Mouse (Mus musculus) embryonic facial prominence, embryonic 11.5 days (tissue): ENCODE data around the gene Nacad. TPM values are rescaled to one million over a fixed set of nuclear protein-coding genes. Genes with fewer than 3 reads are reported as not detected.

ENCODE experiments used
- ATAC-seq: fragments of 200-750 bp; cut with Nextera tagmentation; replicated peaks from 2 replicates; pipeline ENCODE4 v1.8.0; 2017; ENCODE audit warnings: low read depth; ENCODE audit not compliant: insufficient number of reproducible peaks, low FRiP score, low TSS enrichment
- DNase-seq: peaks from one replicate; pipeline ENCODE4 v3.0.0-alpha.2; 2015; ENCODE audit warnings: low spot score
- H3K27ac ChIP-seq: fragments of 300-500 bp; sonication (generic); replicated peaks from 2 replicates; pipeline ENCODE4 v1.5.1; 2014; ENCODE audit warnings: mild to moderate bottlenecking, low read depth, low read length, control low read depth
- H3K27me3 ChIP-seq: fragments of 300-500 bp; sonication (generic); 2 replicates; pipeline ENCODE4 v1.6.1; 2014; ENCODE audit warnings: mild to moderate bottlenecking, low read length, moderate library complexity, mixed read lengths; ENCODE audit not compliant: control insufficient read depth, insufficient read depth
- H3K36me3 ChIP-seq: fragments of 300-500 bp; sonication (generic); replicated peaks from 2 replicates; pipeline ENCODE4 v1.6.1; 2014; ENCODE audit warnings: low read depth, mild to moderate bottlenecking, low read length, moderate library complexity, mixed read lengths; ENCODE audit not compliant: control insufficient read depth, insufficient read depth
- H3K4me1 ChIP-seq: fragments of 300-500 bp; sonication (generic); 2 replicates; pipeline ENCODE4 v1.6.1; 2014; ENCODE audit warnings: low read length, mixed read lengths; ENCODE audit not compliant: control insufficient read depth, insufficient read depth
- H3K4me2 ChIP-seq: fragments of 300-500 bp; sonication (generic); 2 replicates; pipeline ENCODE4 v1.6.1; 2014; ENCODE audit warnings: low read depth, mild to moderate bottlenecking, control low read depth, low read length, moderate library complexity
- H3K4me3 ChIP-seq: fragments of 300-500 bp; sonication (generic); 2 replicates; pipeline ENCODE4 v1.5.1; 2014; ENCODE audit warnings: low read depth, low read length, control low read depth
- H3K9ac ChIP-seq: fragments of 300-500 bp; sonication (generic); replicated peaks from 2 replicates; pipeline ENCODE4 v1.6.1; 2014; ENCODE audit warnings: mild to moderate bottlenecking, control low read depth, low read length
- H3K9me3 ChIP-seq: fragments of 300-500 bp; sonication (generic); replicated peaks from 2 replicates; pipeline ENCODE4 v1.6.1; 2016; ENCODE audit warnings: mild to moderate bottlenecking, low read length, inconsistent platforms, mixed read lengths; ENCODE audit not compliant: control insufficient read depth
- WGBS: fragments of 180-500 bp; shearing (Covaris S2); extraction: QIAGEN DNeasy Blood & Tissue Kit; methylation state at CpG from one replicate; pipeline ENCODE4 v1.1.7; 2014; 5-methylcytosine and 5-hydroxymethylcytosine counted together
- polyA plus RNA-seq: library from polyadenylated mRNA; unstranded; fragments of >200 nt; fragmentation: Nextera tagmentation; extraction: Ambion mirVana; gene quantifications from 2 replicates; pipeline ENCODE4 v1.2.1, GENCODE M21; 2014

Nacad gene
- polyA plus RNA-seq, 1 experiment from 2014 or later, result 9.9 TPM

DNA sequence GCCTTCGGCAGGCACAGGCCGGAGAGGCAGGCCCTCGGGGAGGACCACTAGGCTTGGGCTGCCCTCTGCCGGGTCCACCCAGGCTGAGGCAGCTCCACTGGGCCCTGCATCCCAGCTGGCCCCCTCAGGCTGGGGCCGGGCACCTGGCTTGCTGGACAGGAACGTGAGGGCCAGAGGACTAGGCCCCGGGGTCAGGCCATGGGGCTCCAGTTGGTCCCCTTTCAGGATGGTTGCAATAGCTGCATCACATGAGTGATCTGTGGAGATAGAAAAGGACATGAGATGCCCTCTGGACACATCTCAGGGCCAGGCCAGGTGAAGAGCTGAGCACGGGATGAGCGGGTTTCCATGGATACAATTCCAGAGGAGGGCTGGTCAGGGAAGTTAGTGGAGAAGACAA lies 3.2 kb downstream of the Nacad start:
- Histone ChIP-seq H3K27me3 (peaks cover 13% of the 10 kb centered on the region), H3K9ac (no peak overlapping the region), H3K9me3 (no peaks in the 10 kb centered on the region), H3K36me3 (no peaks in the 10 kb centered on the region), H3K4me3 (no peak overlapping the region), H3K4me1 (peaks cover 4% of the 10 kb centered on the region), H3K27ac (no peak overlapping the region), H3K4me2 (no peak overlapping the region)
- DNase-seq (no peak), ATAC-seq (no peak)
- 75% methylated on average over 9 of the region's 9 CpGs for WGBS

DNA sequence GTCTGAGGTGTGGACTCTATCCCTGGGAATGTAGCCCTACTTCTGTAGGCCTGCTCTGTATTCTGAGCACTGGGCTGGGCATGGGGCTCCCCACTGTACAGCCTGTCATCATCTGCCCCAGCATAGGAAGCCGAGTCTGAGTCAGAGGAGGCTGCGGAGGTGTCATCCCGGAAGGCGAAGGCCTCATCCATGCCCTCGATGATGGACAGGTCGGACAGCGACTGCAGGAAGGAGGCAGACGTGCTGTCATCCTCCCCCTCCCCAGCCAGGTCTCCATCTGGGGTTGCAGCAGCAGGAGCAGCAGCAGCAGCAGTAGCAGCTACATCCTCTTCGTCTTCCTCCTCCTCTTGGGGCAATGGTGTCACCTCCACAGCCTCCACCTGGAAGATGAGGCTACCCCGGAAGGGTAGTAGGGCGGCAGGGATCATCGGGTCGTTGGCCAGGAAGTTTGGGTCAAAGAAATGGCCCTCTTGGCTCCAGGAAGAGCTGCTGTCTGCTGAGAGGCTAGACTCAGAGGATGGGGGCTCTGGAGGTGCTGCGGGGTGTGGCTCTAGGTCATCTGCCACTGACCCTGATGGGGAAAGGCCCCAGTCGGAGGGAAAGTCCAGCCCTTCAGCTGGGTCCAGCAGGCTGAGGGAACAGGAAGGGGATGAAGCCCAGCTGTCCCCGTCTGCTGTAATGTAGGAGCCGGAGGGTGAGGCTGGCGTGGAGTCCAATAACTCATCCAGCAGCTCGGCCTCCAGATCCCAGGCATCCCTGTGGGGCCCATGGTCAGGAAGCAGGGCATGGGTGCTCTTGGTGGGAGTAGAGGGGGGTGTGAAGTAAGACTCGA lies 4.0 kb downstream of the Nacad start:
- no peak overlapping the region for H3K27ac ChIP-seq
- H3K27me3 ChIP-seq, result peaks cover 13% of the 10 kb centered on the region
- no peak overlapping the region for H3K4me2 ChIP-seq
- peaks cover 4% of the 10 kb centered on the region for H3K4me1 ChIP-seq
- ATAC-seq, result no peak
- no peaks in the 10 kb centered on the region for H3K9me3 ChIP-seq
- no peak for DNase-seq
- peaks cover 3% of the 10 kb centered on the region for H3K36me3 ChIP-seq
- no peak overlapping the region for H3K9ac ChIP-seq
- H3K4me3 ChIP-seq, result no peak overlapping the region
- 75% methylated on average over 20 of the region's 20 CpGs for WGBS

DNA sequence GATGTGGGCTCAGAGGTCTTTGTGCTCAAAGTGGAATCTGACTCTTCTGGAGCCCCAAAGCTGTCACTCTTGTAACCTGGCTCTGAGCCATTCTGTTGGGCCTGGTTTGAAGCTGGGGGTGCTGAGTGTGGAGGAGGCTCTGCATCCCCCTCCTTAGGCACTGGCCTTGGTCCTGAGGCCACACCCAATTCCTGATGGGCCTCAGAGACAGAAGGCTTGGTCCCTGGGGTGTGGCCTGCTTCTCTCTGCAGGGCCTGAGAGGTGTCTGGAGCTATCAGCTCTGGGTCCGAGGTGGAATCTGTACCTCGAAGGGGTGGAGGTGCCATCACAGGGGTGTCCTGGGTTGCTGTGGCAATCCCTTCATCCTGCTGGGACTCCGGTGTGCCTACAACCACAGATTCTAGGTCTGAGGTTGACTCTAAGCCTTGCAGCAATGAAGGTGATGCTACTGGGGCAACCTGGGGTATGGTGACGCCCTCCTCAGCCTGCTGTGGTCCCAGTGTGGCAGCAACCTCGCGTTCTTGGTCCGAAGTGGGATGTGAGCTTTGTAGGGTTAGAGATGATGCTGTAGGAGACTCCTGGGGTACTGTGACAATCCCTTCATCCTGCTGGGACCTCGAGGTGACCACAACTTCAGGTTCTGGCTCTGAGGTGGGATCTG lies 5.4 kb downstream of the Nacad start:
- Histone ChIP-seq H3K27ac (no peak overlapping the region), H3K4me3 (no peak overlapping the region), H3K9me3 (no peaks in the 10 kb centered on the region), H3K36me3 (peaks cover 5% of the 10 kb centered on the region), H3K27me3 (peaks cover 10% of the 10 kb centered on the region), H3K4me2 (no peak overlapping the region), H3K4me1 (peaks cover 4% of the 10 kb centered on the region), H3K9ac (no peak overlapping the region)
- DNase-seq, result no peak
- WGBS, result 87% methylated on average over 8 of the region's 8 CpGs
- no peak for ATAC-seq

DNA sequence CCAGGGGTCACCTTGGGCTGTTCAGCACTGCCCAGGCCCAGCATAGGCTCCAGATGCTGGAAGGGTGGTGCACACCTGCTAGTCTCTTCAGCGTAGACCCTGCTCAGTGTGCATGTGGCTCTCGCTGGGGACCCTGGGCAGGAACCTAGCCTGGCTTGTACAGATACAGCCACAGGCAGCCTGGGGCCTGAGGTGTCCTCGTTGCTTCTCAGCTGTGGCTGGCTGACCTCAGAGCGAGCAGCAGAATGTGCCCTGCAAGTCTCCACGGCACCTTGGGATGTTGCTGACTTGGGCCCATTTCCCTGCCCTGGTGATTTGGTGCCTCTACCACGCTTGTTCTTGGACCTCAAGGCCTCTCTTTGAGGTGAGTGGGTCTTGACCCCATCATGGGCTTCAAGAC lies 6.0 kb downstream of the Nacad start:
- no peak overlapping the region; the same call in 1 of the 2 replicates for H3K27ac ChIP-seq

DNA sequence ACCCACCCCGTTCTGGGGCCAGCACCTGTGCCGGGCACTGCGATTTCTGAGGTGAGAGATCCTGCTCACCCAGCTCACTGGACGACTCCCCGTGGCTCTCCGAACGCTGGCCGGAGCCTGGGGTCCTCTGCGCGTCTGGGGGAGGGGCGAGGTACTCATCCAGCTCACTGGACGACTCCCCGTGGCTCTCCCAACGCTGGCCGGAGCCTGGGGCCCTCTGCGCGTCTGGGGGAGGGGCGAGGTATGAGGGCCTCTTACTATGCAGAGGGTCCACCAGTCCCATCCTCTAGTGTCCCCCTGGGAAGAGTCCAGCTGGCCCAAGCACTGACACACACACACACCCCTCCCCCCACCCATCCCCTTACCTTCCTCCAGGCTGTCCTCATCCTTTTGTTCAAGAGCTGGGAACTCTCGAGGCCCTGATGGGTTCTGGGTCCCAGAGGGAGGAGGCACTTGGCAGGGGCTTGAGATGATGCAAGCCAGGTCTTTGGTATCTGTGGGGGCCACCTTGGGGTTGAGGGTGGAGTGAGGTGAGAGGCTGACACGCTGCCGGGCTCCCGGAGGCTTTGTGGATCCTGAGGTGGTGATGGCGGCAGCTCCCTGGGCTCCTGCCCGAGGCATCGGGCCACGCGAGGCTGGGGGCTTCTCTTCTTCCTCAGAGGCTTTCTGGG lies 6.7 kb downstream of the Nacad start:
- no peak overlapping the region; the same call in 1 of the 2 replicates for H3K4me2 ChIP-seq
- no peaks in the 10 kb centered on the region for H3K9me3 ChIP-seq
- H3K4me1 ChIP-seq, result peaks cover 4% of the 10 kb centered on the region
- peak overlapping the region; percentile 37; the same call in 1 of the 2 replicates for H3K9ac ChIP-seq
- H3K36me3 ChIP-seq, result peaks cover 9% of the 10 kb centered on the region
- no peak overlapping the region for H3K4me3 ChIP-seq
- peak; percentile 41; the same call in 1 of the 2 replicates for ATAC-seq
- peaks cover 3% of the 10 kb centered on the region for H3K27me3 ChIP-seq
- DNase-seq, result peak; percentile 8
- no peak overlapping the region; the same call in 1 of the 2 replicates for H3K27ac ChIP-seq
- WGBS, result 13% methylated on average over 27 of the region's 27 CpGs

More for the DNA sequence above, 6.0 kb downstream of the Nacad start:
- ATAC-seq (no peak), DNase-seq (no peak)
- Histone ChIP-seq H3K4me3 (no peak overlapping the region), H3K27me3 (peaks cover 4% of the 10 kb centered on the region), H3K4me1 (peaks cover 4% of the 10 kb centered on the region), H3K4me2 (no peak overlapping the region), H3K36me3 (peaks cover 5% of the 10 kb centered on the region), H3K9me3 (no peaks in the 10 kb centered on the region), H3K9ac (no peak overlapping the region)
- WGBS, result 80% methylated on average over 6 of the region's 6 CpGs

DNA sequence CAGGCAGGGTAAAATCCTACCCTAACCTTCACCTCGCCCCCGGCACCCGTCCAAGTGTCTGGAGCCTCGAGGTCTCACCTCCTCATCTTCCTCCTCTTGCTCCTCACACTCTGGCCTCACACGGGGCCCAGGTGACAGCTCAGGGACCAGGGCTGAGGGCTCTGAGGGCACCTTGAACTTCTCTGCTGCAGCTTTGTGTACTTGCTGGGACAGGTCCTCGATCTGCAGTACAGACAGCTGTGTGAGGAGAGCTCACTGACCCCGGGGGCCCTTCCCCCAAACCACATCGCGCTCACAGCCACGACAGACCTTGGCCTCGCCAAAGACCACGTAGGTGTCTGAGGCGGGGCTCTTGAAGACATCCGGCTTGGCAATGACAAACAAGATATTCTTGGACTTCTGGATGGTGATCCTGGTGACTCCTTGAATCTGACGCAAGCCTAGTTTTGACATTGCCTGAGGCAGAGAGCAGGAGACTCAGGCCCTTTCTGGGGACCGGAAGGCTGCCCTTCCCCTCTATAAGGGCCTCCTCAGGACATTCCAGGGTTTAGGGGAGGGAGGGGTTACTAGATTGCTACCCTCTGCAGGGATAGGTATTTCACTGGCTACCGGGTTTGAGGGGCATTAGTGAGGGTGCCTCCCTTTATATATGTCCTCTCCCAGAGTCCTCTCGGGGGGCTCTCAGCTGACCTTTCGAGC lies 7.5 kb downstream of the Nacad start:
- H3K27me3 ChIP-seq, result peaks cover 3% of the 10 kb centered on the region
- H3K4me3 ChIP-seq, result no peak overlapping the region
- H3K36me3 ChIP-seq, result peaks cover 12% of the 10 kb centered on the region
- no peak overlapping the region; the same call in 1 of the 2 replicates for H3K4me2 ChIP-seq
- peaks cover 4% of the 10 kb centered on the region for H3K4me1 ChIP-seq
- no peak overlapping the region for H3K27ac ChIP-seq
- DNase-seq, result no peak
- no peak overlapping the region for H3K9ac ChIP-seq
- ATAC-seq, result no peak
- 50% methylated on average over 19 of the region's 19 CpGs for WGBS
- H3K9me3 ChIP-seq, result no peaks in the 10 kb centered on the region

DNA sequence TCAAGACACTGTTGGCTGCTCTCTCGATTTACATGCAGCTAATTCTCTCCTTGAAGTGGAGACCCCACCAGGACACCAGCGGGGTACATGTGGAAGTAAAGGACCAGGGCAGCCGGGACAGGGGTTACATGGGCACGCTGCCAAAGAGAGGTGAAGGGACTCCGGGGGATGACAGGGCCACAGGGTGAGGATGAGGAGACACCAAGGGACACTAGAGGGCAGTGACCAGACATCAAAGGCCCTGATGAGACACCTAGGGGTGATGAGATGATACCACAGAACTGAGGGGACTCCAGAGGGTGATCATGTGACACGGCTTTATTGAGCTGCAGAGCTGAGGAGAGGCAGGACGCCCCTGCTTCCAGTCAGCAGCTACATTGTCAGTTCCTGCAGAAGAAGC lies 8.3 kb downstream of the Nacad start:
- 81% methylated on average over 7 of the region's 7 CpGs for WGBS
- H3K9ac ChIP-seq, result no peak overlapping the region
- no peak overlapping the region for H3K27ac ChIP-seq
- H3K36me3 ChIP-seq, result peaks cover 12% of the 10 kb centered on the region
- H3K9me3 ChIP-seq, result no peaks in the 10 kb centered on the region
- H3K27me3 ChIP-seq, result peaks cover under 1% of the 10 kb centered on the region
- H3K4me3 ChIP-seq, result no peak overlapping the region
- ATAC-seq, result no peak
- no peak overlapping the region for H3K4me2 ChIP-seq
- no peak for DNase-seq
- peaks cover 4% of the 10 kb centered on the region for H3K4me1 ChIP-seq
